Mouse (Mus musculus): ENCODE results near the gene Ttc28. TPM values are rescaled to one million over a fixed set of nuclear protein-coding genes. Genes with fewer than 3 reads are reported as not detected.

Ttc28 gene
- polyA plus RNA-seq, 1 experiment from 2014 or later = 5.7 TPM

DNA sequence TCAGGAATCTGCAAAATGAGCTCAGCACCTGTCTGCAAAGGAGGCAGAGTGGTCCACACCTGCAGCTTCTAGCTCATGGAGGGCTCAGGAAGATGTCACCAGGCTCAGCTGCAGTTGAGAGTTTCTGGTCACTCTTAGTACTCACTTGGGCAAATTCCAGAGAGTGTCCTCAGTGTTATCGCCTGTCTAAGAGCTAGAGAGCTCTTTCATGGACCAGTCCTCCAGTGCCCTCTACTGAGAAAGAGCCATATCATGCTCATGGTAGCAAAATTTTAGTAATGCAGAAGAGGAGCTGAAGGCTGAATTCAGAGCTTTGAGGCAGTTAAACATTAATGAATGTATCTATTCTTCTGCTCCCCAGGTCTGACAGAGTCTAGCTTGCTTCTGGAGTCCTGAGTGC, 43.7 kb downstream of the Ttc28 start:
- no peak overlapping the region for H3K27ac ChIP-seq (ENCODE audit: low read depth, low read length)
- no peak for DNase-seq (ENCODE audit: low spot score)
- no peak for ATAC-seq (replicated peaks; ENCODE audit: low FRiP score)

DNA sequence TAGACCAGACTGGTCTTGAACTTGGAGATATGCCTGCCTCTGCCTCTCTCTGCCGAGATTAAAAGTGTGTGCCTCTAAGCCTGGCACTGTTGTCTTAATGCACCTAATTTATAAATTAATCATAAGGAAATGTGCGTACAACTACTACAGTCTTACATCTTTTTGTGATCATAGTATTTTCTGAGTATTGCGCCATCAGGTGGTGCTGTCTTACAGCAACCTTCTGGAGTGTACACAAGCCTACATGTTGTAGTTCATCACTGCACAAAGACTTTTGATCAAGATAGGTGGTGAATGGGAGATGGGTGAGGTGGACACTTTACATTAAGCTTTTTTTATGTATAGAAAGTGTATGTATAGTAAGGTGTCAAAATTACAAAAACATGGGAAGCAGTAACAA, 45.0 kb downstream of the Ttc28 start:
- H3K4me2 ChIP-seq = no peak overlapping the region
- H3K36me3 ChIP-seq (ENCODE audit: control insufficient read depth, insufficient read depth, low read length) = no peaks in the 10 kb centered on the region
- no peak overlapping the region for H3K9ac ChIP-seq (ENCODE audit: low read depth, low read length)
- no peaks in the 10 kb centered on the region for H3K27me3 ChIP-seq (replicated peaks; ENCODE audit: control insufficient read depth, insufficient read depth, low read length)
- no peak overlapping the region for H3K4me3 ChIP-seq (ENCODE audit: low read depth, low read length)
- no peak for DNase-seq (ENCODE audit: low spot score)
- WGBS = 90% methylated on average over 3 of the region's 3 CpGs
- ATAC-seq (replicated peaks; ENCODE audit: low FRiP score) = no peak
- no peaks in the 10 kb centered on the region for H3K9me3 ChIP-seq (ENCODE audit: control insufficient read depth, low read length)
- no peaks in the 10 kb centered on the region for H3K4me1 ChIP-seq (replicated peaks; ENCODE audit: control insufficient read depth, insufficient read depth, low read length)
- no peak overlapping the region for H3K27ac ChIP-seq (ENCODE audit: low read depth, low read length)

More for the DNA sequence above, 43.7 kb downstream of the Ttc28 start:
- H3K4me2 ChIP-seq = no peak overlapping the region
- no peak overlapping the region for H3K4me3 ChIP-seq (ENCODE audit: low read depth, low read length)
- no peaks in the 10 kb centered on the region for H3K9me3 ChIP-seq (ENCODE audit: control insufficient read depth, low read length)
- H3K4me1 ChIP-seq (replicated peaks; ENCODE audit: control insufficient read depth, insufficient read depth, low read length) = no peaks in the 10 kb centered on the region
- no peak overlapping the region for H3K9ac ChIP-seq (ENCODE audit: low read depth, low read length)
- 21% methylated on average over 1 of the region's 1 CpGs for WGBS
- H3K27me3 ChIP-seq (replicated peaks; ENCODE audit: control insufficient read depth, insufficient read depth, low read length) = no peaks in the 10 kb centered on the region
- no peaks in the 10 kb centered on the region for H3K36me3 ChIP-seq (ENCODE audit: control insufficient read depth, insufficient read depth, low read length)

GRCm38 (mm10) chr5:110925804-110926203, 46.2 kb downstream of the Ttc28 start:
- Histone ChIP-seq H3K4me2 (no peak overlapping the region), H3K4me1 (replicated peaks; ENCODE audit: control insufficient read depth, insufficient read depth, low read length) (no peaks in the 10 kb centered on the region), H3K27ac (ENCODE audit: low read depth, low read length) (no peak overlapping the region), H3K9me3 (ENCODE audit: control insufficient read depth, low read length) (no peaks in the 10 kb centered on the region), H3K4me3 (ENCODE audit: low read depth, low read length) (no peak overlapping the region), H3K27me3 (replicated peaks; ENCODE audit: control insufficient read depth, insufficient read depth, low read length) (no peaks in the 10 kb centered on the region), H3K36me3 (ENCODE audit: control insufficient read depth, insufficient read depth, low read length) (no peaks in the 10 kb centered on the region), H3K9ac (ENCODE audit: low read depth, low read length) (no peak overlapping the region)
- ATAC-seq (replicated peaks; ENCODE audit: low FRiP score) (no peak), DNase-seq (ENCODE audit: low spot score) (no peak)
- 85% methylated on average over 5 of the region's 5 CpGs for WGBS

DNA sequence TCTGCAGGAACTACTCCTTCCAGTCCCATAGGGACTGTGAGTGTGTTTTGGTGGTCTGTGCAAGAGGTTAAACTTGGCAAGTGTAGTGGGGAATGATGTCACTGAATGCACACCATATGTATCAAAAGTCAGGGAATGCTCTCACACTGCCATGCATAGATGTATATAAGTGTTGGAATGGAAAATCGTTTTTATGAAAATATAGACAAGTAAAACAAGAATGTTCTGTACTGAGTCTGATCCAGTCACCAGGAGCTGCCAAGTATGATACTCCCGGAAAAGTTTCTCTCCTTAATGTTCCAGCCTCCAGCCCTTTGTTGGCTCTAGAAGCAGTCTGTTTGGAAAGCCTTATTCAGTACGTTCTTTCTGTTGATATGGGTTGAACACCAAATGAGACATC, 48.7 kb downstream of the Ttc28 start:
- ATAC-seq (replicated peaks; ENCODE audit: low FRiP score) = no peak
- no peak for DNase-seq (ENCODE audit: low spot score)
- H3K9me3 ChIP-seq (ENCODE audit: control insufficient read depth, low read length) = no peaks in the 10 kb centered on the region
- no peaks in the 10 kb centered on the region for H3K27me3 ChIP-seq (replicated peaks; ENCODE audit: control insufficient read depth, insufficient read depth, low read length)
- no peak overlapping the region for H3K27ac ChIP-seq (ENCODE audit: low read depth, low read length)
- 64% methylated on average over 3 of the region's 3 CpGs for WGBS
- H3K4me3 ChIP-seq (ENCODE audit: low read depth, low read length) = no peak overlapping the region
- no peak overlapping the region for H3K4me2 ChIP-seq
- H3K9ac ChIP-seq (ENCODE audit: low read depth, low read length) = no peak overlapping the region
- H3K36me3 ChIP-seq (ENCODE audit: control insufficient read depth, insufficient read depth, low read length) = no peaks in the 10 kb centered on the region
- no peaks in the 10 kb centered on the region for H3K4me1 ChIP-seq (replicated peaks; ENCODE audit: control insufficient read depth, insufficient read depth, low read length)

DNA sequence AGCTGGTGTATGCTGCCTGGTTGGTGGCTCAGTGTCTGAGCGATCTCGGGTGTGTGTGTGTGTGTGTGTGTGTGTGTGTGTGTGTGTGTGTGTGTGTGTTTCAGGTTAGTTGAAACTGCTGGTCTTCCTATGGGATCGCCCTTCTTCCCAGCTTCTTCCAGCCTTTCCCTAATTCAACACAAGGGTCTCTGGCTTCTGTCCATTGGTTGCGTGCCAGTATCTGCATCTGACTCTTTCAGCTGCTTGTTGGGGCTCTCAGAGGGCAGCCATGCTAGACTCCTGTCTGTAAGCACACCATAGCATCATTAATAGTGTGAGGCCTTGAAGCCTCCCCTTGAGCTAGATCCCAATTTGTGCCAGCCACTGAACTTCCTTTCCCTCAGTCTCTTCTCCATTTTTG, 49.7 kb downstream of the Ttc28 start:
- no peaks in the 10 kb centered on the region for H3K9me3 ChIP-seq (ENCODE audit: control insufficient read depth, low read length)
- H3K4me3 ChIP-seq (ENCODE audit: low read depth, low read length) = no peak overlapping the region
- ATAC-seq (replicated peaks; ENCODE audit: low FRiP score) (no peak), DNase-seq (ENCODE audit: low spot score) (no peak)
- H3K36me3 ChIP-seq (ENCODE audit: control insufficient read depth, insufficient read depth, low read length) = no peaks in the 10 kb centered on the region
- H3K4me2 ChIP-seq = no peak overlapping the region
- no peaks in the 10 kb centered on the region for H3K27me3 ChIP-seq (replicated peaks; ENCODE audit: control insufficient read depth, insufficient read depth, low read length)
- no peaks in the 10 kb centered on the region for H3K4me1 ChIP-seq (replicated peaks; ENCODE audit: control insufficient read depth, insufficient read depth, low read length)
- H3K9ac ChIP-seq (ENCODE audit: low read depth, low read length) = no peak overlapping the region
- 70% methylated on average over 4 of the region's 4 CpGs for WGBS
- no peak overlapping the region for H3K27ac ChIP-seq (ENCODE audit: low read depth, low read length)

DNA sequence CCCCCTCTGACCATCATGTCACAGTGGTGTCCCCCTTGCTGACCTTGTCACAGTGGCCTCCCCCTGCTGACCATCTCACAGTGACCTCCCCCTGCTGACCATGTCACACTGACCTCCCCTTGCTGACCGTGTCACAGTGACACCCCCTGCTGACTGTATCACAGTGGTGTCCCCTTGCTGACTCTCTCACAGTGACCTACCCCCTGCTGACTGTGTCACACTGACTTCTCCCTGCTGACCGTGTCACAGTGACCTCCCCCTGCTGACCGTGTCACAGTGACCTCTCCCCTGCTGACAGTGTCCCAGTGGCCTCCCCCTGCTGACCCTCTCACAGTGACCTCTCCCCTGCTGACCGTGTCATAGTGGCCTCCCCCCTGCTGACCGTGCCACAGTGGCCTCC, 57.0 kb downstream of the Ttc28 start:
- Histone ChIP-seq H3K9me3 (ENCODE audit: control insufficient read depth, low read length) (no peaks in the 10 kb centered on the region), H3K27me3 (replicated peaks; ENCODE audit: control insufficient read depth, insufficient read depth, low read length) (no peaks in the 10 kb centered on the region), H3K36me3 (ENCODE audit: control insufficient read depth, insufficient read depth, low read length) (no peaks in the 10 kb centered on the region), H3K27ac (ENCODE audit: low read depth, low read length) (no peak overlapping the region), H3K4me2 (no peak overlapping the region), H3K4me3 (ENCODE audit: low read depth, low read length) (no peak overlapping the region), H3K4me1 (replicated peaks; ENCODE audit: control insufficient read depth, insufficient read depth, low read length) (no peaks in the 10 kb centered on the region), H3K9ac (ENCODE audit: low read depth, low read length) (no peak overlapping the region)
- 60% methylated on average over 5 of the region's 5 CpGs for WGBS
- ATAC-seq (replicated peaks; ENCODE audit: low FRiP score) = no peak
- DNase-seq (ENCODE audit: low spot score) = no peak

GRCm38 (mm10) chr5:110944326-110944725, 64.7 kb downstream of the Ttc28 start:
- Histone ChIP-seq H3K4me3 (ENCODE audit: low read depth, low read length) (no peak overlapping the region), H3K9ac (ENCODE audit: low read depth, low read length) (no peak overlapping the region), H3K27me3 (replicated peaks; ENCODE audit: control insufficient read depth, insufficient read depth, low read length) (no peaks in the 10 kb centered on the region), H3K36me3 (ENCODE audit: control insufficient read depth, insufficient read depth, low read length) (no peaks in the 10 kb centered on the region), H3K9me3 (ENCODE audit: control insufficient read depth, low read length) (no peaks in the 10 kb centered on the region), H3K27ac (ENCODE audit: low read depth, low read length) (no peak overlapping the region), H3K4me1 (replicated peaks; ENCODE audit: control insufficient read depth, insufficient read depth, low read length) (no peaks in the 10 kb centered on the region), H3K4me2 (no peak overlapping the region)
- DNase-seq (ENCODE audit: low spot score) = no peak
- WGBS = 87% methylated on average over 8 of the region's 8 CpGs
- ATAC-seq (replicated peaks; ENCODE audit: low FRiP score) = no peak

DNA sequence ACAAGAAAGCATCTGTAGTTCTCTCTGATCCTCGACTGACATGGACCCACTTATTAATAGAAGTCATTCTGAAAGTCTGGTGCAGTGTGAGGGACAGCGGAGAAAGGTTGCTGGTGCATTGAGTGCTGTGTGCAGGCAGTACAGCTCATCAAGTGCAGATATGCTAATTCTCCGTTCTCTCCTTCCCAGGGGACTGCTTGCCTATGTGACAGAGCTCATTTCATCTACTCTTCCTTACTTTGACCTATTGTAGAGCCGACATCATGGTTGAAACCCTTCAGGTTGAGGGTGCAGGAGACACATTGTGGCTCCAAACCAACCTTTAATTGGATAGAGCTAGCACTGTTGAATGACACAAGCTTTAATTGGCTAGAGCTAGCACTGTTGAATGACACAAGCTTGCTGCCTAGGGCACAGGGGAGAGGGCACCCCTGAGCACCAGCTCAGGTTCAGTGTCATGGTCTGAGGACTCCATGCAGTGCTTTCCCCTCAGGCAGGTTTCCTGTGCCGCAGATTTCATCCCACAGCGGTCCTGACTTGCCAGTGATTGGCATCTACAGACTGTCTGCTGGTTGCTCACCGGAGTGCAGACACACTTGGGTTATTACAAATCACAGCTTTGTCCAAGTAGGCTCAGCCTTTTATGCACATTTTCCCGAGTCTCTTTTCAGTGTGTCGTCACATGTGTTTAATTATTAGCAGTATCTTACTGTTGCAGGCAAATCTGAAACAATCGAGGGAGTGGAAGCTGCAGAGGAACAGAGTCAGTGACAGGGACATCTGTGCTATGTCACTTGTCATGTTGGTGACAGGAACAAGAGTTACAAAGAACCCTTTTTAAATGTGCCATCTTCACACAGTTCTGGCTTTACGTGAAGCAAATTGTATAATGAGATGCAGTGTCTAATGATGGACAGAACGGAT, 69.1 kb downstream of the Ttc28 start:
- no peak for DNase-seq (ENCODE audit: low spot score)
- Histone ChIP-seq H3K4me2 (no peak overlapping the region), H3K4me1 (replicated peaks; ENCODE audit: control insufficient read depth, insufficient read depth, low read length) (no peaks in the 10 kb centered on the region), H3K36me3 (ENCODE audit: control insufficient read depth, insufficient read depth, low read length) (no peaks in the 10 kb centered on the region), H3K4me3 (ENCODE audit: low read depth, low read length) (no peak overlapping the region), H3K9ac (ENCODE audit: low read depth, low read length) (no peak overlapping the region), H3K27me3 (replicated peaks; ENCODE audit: control insufficient read depth, insufficient read depth, low read length) (no peaks in the 10 kb centered on the region), H3K9me3 (ENCODE audit: control insufficient read depth, low read length) (no peaks in the 10 kb centered on the region), H3K27ac (ENCODE audit: low read depth, low read length) (no peak overlapping the region)
- 72% methylated on average over 12 of the region's 12 CpGs for WGBS
- no peak for ATAC-seq (replicated peaks; ENCODE audit: low FRiP score)

DNA sequence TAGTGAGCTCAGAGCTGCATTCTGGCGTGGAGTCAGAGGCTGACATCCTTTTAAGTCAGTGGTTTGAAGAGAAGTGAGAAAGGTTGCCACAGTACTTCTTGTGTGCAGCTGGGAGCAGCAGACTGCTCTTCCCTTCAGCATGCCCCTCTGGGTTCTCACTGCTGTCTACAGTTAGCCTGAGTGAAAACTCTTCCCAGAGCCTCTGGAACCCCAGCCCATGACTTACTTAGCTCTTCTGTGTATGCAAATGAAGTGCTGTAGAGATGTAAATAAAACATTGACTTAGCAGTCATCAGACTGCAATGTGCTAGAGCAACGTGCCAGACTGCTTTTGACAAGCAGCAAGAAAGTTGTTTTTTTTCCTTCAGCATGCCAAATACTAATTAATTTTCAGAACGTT, 70.2 kb downstream of the Ttc28 start:
- no peaks in the 10 kb centered on the region for H3K27me3 ChIP-seq (replicated peaks; ENCODE audit: control insufficient read depth, insufficient read depth, low read length)
- H3K4me2 ChIP-seq = no peak overlapping the region
- no peak overlapping the region for H3K9ac ChIP-seq (ENCODE audit: low read depth, low read length)
- no peak overlapping the region for H3K4me3 ChIP-seq (ENCODE audit: low read depth, low read length)
- H3K9me3 ChIP-seq (ENCODE audit: control insufficient read depth, low read length) = no peaks in the 10 kb centered on the region
- WGBS = 50% methylated on average over 3 of the region's 3 CpGs
- H3K36me3 ChIP-seq (ENCODE audit: control insufficient read depth, insufficient read depth, low read length) = no peaks in the 10 kb centered on the region
- no peaks in the 10 kb centered on the region for H3K4me1 ChIP-seq (replicated peaks; ENCODE audit: control insufficient read depth, insufficient read depth, low read length)
- no peak overlapping the region for H3K27ac ChIP-seq (ENCODE audit: low read depth, low read length)
- DNase-seq (ENCODE audit: low spot score) (no peak), ATAC-seq (replicated peaks; ENCODE audit: low FRiP score) (no peak)

Measured in liver, embryonic 11.5 days (tissue).